Mouse (Mus musculus): ENCODE data around the gene Plxna1. TPM values are rescaled to one million over a fixed set of nuclear protein-coding genes. Genes with fewer than 3 reads are reported as not detected.

Plxna1 gene
- polyA plus RNA-seq, 1 experiment from 2014 or later: 35.6 TPM

DNA sequence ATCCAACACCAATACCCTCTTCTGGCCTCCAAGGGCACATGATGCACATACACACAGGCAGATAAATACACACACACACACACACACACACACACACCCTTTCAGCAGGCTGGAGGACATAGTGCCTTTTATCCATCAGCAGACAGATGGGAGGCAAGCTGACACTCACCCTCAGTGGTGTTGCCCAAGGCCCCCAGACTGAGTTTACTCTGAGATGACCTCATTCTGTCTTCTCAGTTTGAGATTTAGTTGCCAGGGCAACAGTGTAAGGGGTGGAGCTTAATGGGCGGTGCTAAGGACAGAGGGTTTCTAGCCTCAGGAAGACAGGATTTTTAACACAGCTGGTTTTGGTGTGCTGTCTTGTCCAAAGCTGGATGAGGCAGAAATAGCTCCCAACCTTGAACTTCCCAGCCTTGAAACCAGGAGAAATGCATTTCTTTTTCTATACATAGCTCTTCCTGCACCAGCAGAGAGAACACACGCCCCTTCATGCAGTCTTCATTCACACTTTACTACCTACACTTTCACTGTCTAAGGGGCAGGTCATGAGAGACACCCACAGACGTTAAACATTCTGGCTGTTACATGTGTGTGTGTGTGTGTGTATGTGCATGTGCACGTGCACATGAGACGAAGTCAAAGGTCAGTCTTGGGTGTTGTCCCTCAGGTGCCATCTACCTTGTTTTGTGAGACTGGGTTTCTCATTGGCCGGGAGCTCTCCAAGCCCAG is 75.6 kb downstream of the Plxna1 start:
- H3K9ac ChIP-seq (ENCODE audit: low read depth, low read length): no peak overlapping the region
- 52% methylated on average over 6 of the region's 6 CpGs for WGBS
- H3K36me3 ChIP-seq (ENCODE audit: control insufficient read depth, insufficient read depth, low read length): no peaks in the 10 kb centered on the region
- H3K9me3 ChIP-seq (ENCODE audit: control insufficient read depth, low read length): no peaks in the 10 kb centered on the region
- no peak overlapping the region for H3K4me3 ChIP-seq (ENCODE audit: low read depth, low read length)
- DNase-seq (ENCODE audit: low spot score): peak; percentile 75
- ATAC-seq (ENCODE audit: low FRiP score): peak; percentile 73
- H3K27ac ChIP-seq (ENCODE audit: low read depth, low read length): no peak overlapping the region
- H3K4me1 ChIP-seq (replicated peaks; ENCODE audit: control insufficient read depth, insufficient read depth, low read length): peaks cover 5% of the 10 kb centered on the region
- H3K27me3 ChIP-seq (ENCODE audit: control insufficient read depth, insufficient read depth, low read length): no peaks in the 10 kb centered on the region
- H3K4me2 ChIP-seq (replicated peaks; ENCODE audit: low read depth, low read length): no peak overlapping the region

DNA sequence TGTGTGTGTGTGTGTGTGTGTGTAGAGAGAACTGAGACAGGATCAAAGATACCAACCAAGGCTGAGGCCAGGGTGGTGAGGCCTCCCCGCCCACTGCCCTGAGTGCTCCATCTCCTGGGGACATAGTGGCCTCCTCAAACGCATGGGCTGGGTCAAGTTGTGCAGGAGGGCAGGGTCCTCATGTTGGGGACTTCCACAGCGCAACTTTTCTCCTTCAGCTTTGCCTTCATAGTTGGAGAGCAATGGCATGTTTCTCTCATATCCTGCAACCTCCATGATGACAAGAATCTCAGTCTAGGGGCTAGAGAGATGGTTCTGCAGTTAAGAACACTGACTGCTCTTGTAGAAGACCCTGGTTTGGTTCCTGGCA is 76.1 kb downstream of the Plxna1 start:
- no peak overlapping the region for H3K9ac ChIP-seq (ENCODE audit: low read depth, low read length)
- H3K4me1 ChIP-seq (replicated peaks; ENCODE audit: control insufficient read depth, insufficient read depth, low read length): peaks cover 7% of the 10 kb centered on the region; the same call in 1 of the 2 replicates
- 73% methylated on average over 3 of the region's 3 CpGs for WGBS
- no peaks in the 10 kb centered on the region for H3K36me3 ChIP-seq (ENCODE audit: control insufficient read depth, insufficient read depth, low read length)
- H3K9me3 ChIP-seq (ENCODE audit: control insufficient read depth, low read length): no peaks in the 10 kb centered on the region
- no peak overlapping the region for H3K4me3 ChIP-seq (ENCODE audit: low read depth, low read length)
- DNase-seq (ENCODE audit: low spot score) (no peak), ATAC-seq (ENCODE audit: low FRiP score) (no peak)
- no peaks in the 10 kb centered on the region for H3K27me3 ChIP-seq (ENCODE audit: control insufficient read depth, insufficient read depth, low read length)
- H3K27ac ChIP-seq (ENCODE audit: low read depth, low read length): no peak overlapping the region
- no peak overlapping the region for H3K4me2 ChIP-seq (replicated peaks; ENCODE audit: low read depth, low read length)

DNA sequence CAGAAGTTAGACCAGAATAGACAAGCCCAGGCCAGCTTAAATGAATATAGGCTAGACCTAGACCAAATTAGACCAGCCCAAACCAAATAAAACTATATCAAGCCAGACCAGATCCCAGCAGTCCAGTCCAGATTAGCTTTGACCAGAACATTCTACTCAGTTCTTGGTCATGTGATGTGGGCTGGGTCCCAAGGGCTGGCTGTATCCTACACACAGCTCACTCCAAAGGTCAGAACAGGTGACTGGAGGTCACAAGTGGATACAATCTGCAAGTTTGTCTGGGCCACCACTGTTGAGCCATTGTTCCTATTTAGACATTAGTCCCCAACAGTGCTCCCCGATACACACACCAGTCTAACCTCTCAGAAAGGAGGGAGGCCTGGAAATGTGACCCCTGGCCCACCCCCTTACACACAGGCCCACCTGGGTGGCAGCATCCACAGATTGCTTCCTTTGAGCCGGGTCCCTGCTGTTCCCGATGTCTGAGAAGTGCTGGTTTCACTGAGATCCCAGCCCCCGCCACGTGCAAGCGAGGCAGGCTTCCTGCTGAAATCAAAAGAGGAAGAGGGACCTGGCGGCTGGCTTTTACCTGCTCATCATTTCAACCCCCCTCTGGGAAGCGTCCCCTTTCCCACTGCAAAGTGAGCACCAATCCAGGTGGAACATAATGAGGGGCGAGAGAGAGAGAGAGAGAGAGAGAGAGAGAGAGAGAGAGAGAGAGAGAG is 76.7 kb downstream of the Plxna1 start:
- WGBS: 55% methylated on average over 9 of the region's 9 CpGs
- H3K36me3 ChIP-seq (ENCODE audit: control insufficient read depth, insufficient read depth, low read length): no peaks in the 10 kb centered on the region
- peaks cover 3% of the 10 kb centered on the region; the same call in 1 of the 2 replicates for H3K4me1 ChIP-seq (replicated peaks; ENCODE audit: control insufficient read depth, insufficient read depth, low read length)
- ATAC-seq (ENCODE audit: low FRiP score): no peak
- no peak overlapping the region for H3K4me3 ChIP-seq (ENCODE audit: low read depth, low read length)
- H3K4me2 ChIP-seq (replicated peaks; ENCODE audit: low read depth, low read length): no peak overlapping the region
- H3K27ac ChIP-seq (ENCODE audit: low read depth, low read length): no peak overlapping the region
- no peaks in the 10 kb centered on the region for H3K27me3 ChIP-seq (ENCODE audit: control insufficient read depth, insufficient read depth, low read length)
- no peaks in the 10 kb centered on the region for H3K9me3 ChIP-seq (ENCODE audit: control insufficient read depth, low read length)
- H3K9ac ChIP-seq (ENCODE audit: low read depth, low read length): no peak overlapping the region
- DNase-seq (ENCODE audit: low spot score): no peak

DNA sequence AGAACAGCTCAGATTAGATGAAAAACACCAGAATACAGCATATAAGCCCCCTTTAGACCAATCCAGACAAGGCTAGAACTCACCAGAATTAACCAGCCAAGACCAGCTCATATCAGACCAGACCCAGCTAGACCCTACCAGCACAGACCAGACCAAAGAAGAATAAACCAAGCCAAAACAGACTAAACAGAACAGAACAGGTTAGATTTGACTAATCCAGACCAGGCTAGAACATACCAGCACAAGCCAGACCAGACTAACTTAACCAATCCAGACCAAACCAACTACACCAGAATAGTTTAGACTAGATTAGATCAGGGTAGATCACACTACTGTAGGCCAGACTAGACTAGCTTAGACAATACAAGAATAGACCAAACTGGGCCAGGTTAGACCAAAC is 77.3 kb downstream of the Plxna1 start:
- peaks cover 3% of the 10 kb centered on the region; the same call in 1 of the 2 replicates for H3K4me1 ChIP-seq (replicated peaks; ENCODE audit: control insufficient read depth, insufficient read depth, low read length)
- no peaks in the 10 kb centered on the region for H3K9me3 ChIP-seq (ENCODE audit: control insufficient read depth, low read length)
- ATAC-seq (ENCODE audit: low FRiP score): no peak
- no peak for DNase-seq (ENCODE audit: low spot score)
- H3K36me3 ChIP-seq (ENCODE audit: control insufficient read depth, insufficient read depth, low read length): no peaks in the 10 kb centered on the region
- H3K9ac ChIP-seq (ENCODE audit: low read depth, low read length): no peak overlapping the region
- no peak overlapping the region for H3K4me2 ChIP-seq (replicated peaks; ENCODE audit: low read depth, low read length)
- no peak overlapping the region for H3K27ac ChIP-seq (ENCODE audit: low read depth, low read length)
- no peaks in the 10 kb centered on the region for H3K27me3 ChIP-seq (ENCODE audit: control insufficient read depth, insufficient read depth, low read length)
- H3K4me3 ChIP-seq (ENCODE audit: low read depth, low read length): no peak overlapping the region

DNA sequence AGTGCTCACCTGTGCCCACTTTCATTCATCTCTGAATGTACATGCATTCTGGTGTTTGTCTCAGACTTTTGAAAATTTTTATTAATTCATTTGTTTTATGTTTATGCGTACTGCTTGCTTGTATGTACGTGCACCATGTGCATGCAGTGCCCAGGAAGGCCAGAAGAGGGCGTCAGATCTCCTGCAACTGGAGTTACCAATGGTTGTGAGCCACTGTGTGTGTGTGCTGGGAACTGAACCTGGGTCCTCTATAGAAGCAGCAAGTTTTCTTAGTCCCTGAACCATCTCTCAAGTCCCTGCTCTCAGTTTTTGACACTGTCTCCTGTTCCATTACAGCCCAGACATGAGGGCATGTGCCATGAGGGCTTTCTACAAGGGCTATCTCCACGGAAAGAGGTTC is 79.3 kb downstream of the Plxna1 start:
- Histone ChIP-seq H3K9ac (ENCODE audit: low read depth, low read length) (no peak overlapping the region), H3K27ac (ENCODE audit: low read depth, low read length) (no peak overlapping the region), H3K4me1 (replicated peaks; ENCODE audit: control insufficient read depth, insufficient read depth, low read length) (peaks cover 3% of the 10 kb centered on the region; the same call in 1 of the 2 replicates), H3K4me3 (ENCODE audit: low read depth, low read length) (no peak overlapping the region), H3K9me3 (ENCODE audit: control insufficient read depth, low read length) (no peaks in the 10 kb centered on the region), H3K36me3 (ENCODE audit: control insufficient read depth, insufficient read depth, low read length) (no peaks in the 10 kb centered on the region), H3K4me2 (replicated peaks; ENCODE audit: low read depth, low read length) (no peak overlapping the region), H3K27me3 (ENCODE audit: control insufficient read depth, insufficient read depth, low read length) (no peaks in the 10 kb centered on the region)
- WGBS: 89% methylated on average over 4 of the region's 4 CpGs
- DNase-seq (ENCODE audit: low spot score): no peak
- ATAC-seq (ENCODE audit: low FRiP score): no peak

DNA sequence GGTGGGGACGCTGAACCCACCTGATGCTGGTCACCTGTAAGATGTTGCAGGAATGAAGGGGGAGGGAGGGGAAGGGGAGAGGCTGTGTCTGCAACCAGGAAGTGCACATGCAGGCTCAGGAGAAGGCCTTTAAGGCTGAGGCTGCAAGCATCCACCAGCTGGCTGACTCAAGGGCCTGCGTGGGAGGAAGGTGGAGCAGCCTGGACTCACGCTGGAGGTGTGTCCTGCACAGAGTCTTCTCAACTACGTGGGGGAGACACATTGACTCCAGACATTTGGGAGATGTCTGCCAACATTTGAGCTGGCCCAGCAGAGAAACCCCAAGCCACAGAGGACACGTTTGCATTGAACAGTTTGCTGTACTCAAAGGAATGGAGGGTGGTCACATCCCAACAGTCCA is 79.8 kb downstream of the Plxna1 start:
- H3K27me3 ChIP-seq (ENCODE audit: control insufficient read depth, insufficient read depth, low read length): no peaks in the 10 kb centered on the region
- H3K36me3 ChIP-seq (ENCODE audit: control insufficient read depth, insufficient read depth, low read length): no peaks in the 10 kb centered on the region
- no peak overlapping the region for H3K9ac ChIP-seq (ENCODE audit: low read depth, low read length)
- DNase-seq (ENCODE audit: low spot score): no peak
- WGBS: 58% methylated on average over 5 of the region's 5 CpGs
- no peak overlapping the region for H3K27ac ChIP-seq (ENCODE audit: low read depth, low read length)
- peaks cover 3% of the 10 kb centered on the region; the same call in 1 of the 2 replicates for H3K4me1 ChIP-seq (replicated peaks; ENCODE audit: control insufficient read depth, insufficient read depth, low read length)
- ATAC-seq (ENCODE audit: low FRiP score): no peak
- H3K4me2 ChIP-seq (replicated peaks; ENCODE audit: low read depth, low read length): no peak overlapping the region
- no peaks in the 10 kb centered on the region for H3K9me3 ChIP-seq (ENCODE audit: control insufficient read depth, low read length)
- no peak overlapping the region for H3K4me3 ChIP-seq (ENCODE audit: low read depth, low read length)

DNA sequence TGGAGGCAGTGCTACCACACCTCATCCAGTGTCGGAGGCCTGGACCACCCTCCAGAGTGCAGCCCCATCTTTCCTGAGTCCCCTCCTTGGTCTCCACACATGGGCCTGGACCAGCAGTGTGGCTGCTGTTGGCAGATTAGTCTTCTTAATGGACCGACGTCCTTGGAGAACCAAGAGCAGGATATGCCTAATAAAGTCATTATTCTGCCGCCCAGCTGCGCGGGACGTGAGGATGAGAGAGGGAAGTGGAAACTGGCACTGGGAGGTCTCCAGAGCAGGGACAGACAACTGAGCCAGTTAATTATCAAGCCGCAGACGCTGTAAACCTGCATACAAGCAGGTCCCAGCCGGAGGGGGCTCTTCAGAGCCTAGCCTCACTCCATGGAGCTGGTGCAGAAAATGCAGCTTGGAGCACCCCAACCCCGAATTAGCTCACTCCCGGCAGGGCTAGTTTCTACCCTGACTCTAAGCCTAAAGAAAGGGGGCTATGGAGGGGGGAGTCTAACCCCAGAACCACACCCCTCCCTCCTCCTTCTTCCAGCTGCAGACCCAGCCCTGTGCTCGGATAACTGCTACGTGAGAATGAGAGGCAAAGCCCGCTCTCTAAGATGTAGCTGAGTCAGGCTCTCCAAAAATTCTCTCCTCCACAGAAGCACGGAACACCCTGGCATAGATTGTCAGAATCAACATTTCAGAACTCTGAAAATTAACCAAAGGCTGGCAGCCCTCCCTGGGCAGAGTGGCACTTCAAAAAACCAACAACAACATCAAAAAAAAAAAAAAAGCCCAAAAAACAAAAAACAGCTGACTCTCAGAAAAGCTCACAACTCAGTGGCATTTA is 80.7 kb downstream of the Plxna1 start:
- H3K4me1 ChIP-seq (replicated peaks; ENCODE audit: control insufficient read depth, insufficient read depth, low read length): peaks cover 3% of the 10 kb centered on the region; the same call in 1 of the 2 replicates
- peak; percentile 52 for ATAC-seq (ENCODE audit: low FRiP score)
- H3K9me3 ChIP-seq (ENCODE audit: control insufficient read depth, low read length): no peaks in the 10 kb centered on the region
- H3K27ac ChIP-seq (ENCODE audit: low read depth, low read length): peak overlapping the region; percentile 60; the same call in 1 of the 2 replicates
- no peak overlapping the region for H3K9ac ChIP-seq (ENCODE audit: low read depth, low read length)
- H3K27me3 ChIP-seq (ENCODE audit: control insufficient read depth, insufficient read depth, low read length): no peaks in the 10 kb centered on the region
- DNase-seq (ENCODE audit: low spot score): peak; percentile 28
- no peak overlapping the region for H3K4me2 ChIP-seq (replicated peaks; ENCODE audit: low read depth, low read length)
- no peak overlapping the region for H3K4me3 ChIP-seq (ENCODE audit: low read depth, low read length)
- H3K36me3 ChIP-seq (ENCODE audit: control insufficient read depth, insufficient read depth, low read length): no peaks in the 10 kb centered on the region
- 17% methylated on average over 16 of the region's 16 CpGs for WGBS

DNA sequence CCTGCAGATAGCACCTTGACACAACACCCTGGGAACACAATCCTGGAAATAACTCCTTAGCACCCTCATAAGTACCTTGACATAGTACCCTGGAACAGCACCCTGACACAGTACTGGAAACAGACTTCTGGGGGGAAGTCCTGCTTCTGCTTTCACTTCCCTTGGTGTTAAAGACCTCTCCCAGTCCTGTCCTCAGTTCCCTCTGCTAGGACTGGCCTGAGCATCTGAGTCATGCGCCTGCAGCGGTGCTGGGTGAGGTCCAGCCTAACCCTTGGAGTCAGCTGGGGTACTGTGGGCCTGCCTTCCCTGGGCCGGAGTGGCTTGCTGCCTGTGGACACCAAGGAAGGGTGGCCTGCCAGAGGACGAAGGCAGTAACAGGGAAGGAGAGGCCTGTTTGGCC is 81.9 kb downstream of the Plxna1 start:
- WGBS: 90% methylated on average over 4 of the region's 4 CpGs
- DNase-seq (ENCODE audit: low spot score) (no peak), ATAC-seq (ENCODE audit: low FRiP score) (no peak)

More for the DNA sequence above, 81.9 kb downstream of the Plxna1 start:
- Histone ChIP-seq H3K4me3 (ENCODE audit: low read depth, low read length) (no peak overlapping the region), H3K9ac (ENCODE audit: low read depth, low read length) (no peak overlapping the region), H3K27me3 (ENCODE audit: control insufficient read depth, insufficient read depth, low read length) (no peaks in the 10 kb centered on the region), H3K36me3 (ENCODE audit: control insufficient read depth, insufficient read depth, low read length) (no peaks in the 10 kb centered on the region), H3K4me1 (replicated peaks; ENCODE audit: control insufficient read depth, insufficient read depth, low read length) (peaks cover 3% of the 10 kb centered on the region; the same call in 1 of the 2 replicates), H3K9me3 (ENCODE audit: control insufficient read depth, low read length) (no peaks in the 10 kb centered on the region), H3K27ac (ENCODE audit: low read depth, low read length) (no peak overlapping the region), H3K4me2 (replicated peaks; ENCODE audit: low read depth, low read length) (no peak overlapping the region)
